Mouse (Mus musculus) lung, adult 2 months (tissue): ENCODE results near the gene Rex1bd. TPM values are rescaled to one million over a fixed set of nuclear protein-coding genes. Genes with fewer than 3 reads are reported as not detected.

ENCODE experiments used
- DNase-seq: peaks from one replicate; pipeline ENCODE4 v3.0.0; 2022
- H3K4me1 ChIP-seq: fragments of 200-500 bp; 2 replicates; pipeline ENCODE4 v1.6.1; 2011; ENCODE audit warnings: low read length; ENCODE audit not compliant: control insufficient read depth, insufficient read depth
- H3K4me3 ChIP-seq: fragments of 200-500 bp; replicated peaks from 2 replicates; pipeline ENCODE3; 2011; ENCODE audit warnings: low read depth, mild to moderate bottlenecking, control low read depth, low read length; ENCODE audit errors: extremely low read depth
- CTCF ChIP-seq: fragments of 200-500 bp; IDR thresholded peaks from 2 replicates; pipeline ENCODE4 v1.5.1; 2011; ENCODE audit warnings: mild to moderate bottlenecking, low read length, control low read depth; ENCODE audit not compliant: insufficient read depth
- POLR2A ChIP-seq: fragments of 200-500 bp; IDR thresholded peaks from 2 replicates; pipeline ENCODE4 v1.6.1; 2011; ENCODE audit warnings: low read depth, mild to moderate bottlenecking, control low read depth, low read length, borderline replicate concordance; ENCODE audit errors: extremely low read depth
- WGBS: fragments of 180-500 bp; shearing (Covaris S2); methylation state at CpG from one replicate; pipeline ENCODE4 v1.1.7; 2018; 5-methylcytosine and 5-hydroxymethylcytosine counted together
- polyA plus RNA-seq: library from polyadenylated mRNA; depleted of rRNA; stranded (reverse); fragments of >200 nt; gene quantifications from 2 replicates; pipeline ENCODE4 v1.2.3, GENCODE M21; 2012; rRNA removed

The Rex1bd gene
- 145 and 178 TPM in 2 replicates for polyA plus RNA-seq

GRCm38 (mm10) chr8:70506328-70507026 is at the start of gene Rex1bd:
Gene Rex1bd (minus strand): TSS chr8:70506752.
- peak; percentile 52; the same call in 1 of the 2 replicates for TF ChIP-seq POLR2A
- peak; percentile 43; the same call in 1 of the 2 replicates for TF ChIP-seq CTCF
- Histone ChIP-seq H3K4me3 (peak within 1 kb of the TSS; percentile 51), H3K4me1 (peaks cover 19% of the 10 kb centered on the region)
- WGBS, result 5% methylated on average over 40 of the region's 40 CpGs
- peak; percentile 93 for DNase-seq

DNA sequence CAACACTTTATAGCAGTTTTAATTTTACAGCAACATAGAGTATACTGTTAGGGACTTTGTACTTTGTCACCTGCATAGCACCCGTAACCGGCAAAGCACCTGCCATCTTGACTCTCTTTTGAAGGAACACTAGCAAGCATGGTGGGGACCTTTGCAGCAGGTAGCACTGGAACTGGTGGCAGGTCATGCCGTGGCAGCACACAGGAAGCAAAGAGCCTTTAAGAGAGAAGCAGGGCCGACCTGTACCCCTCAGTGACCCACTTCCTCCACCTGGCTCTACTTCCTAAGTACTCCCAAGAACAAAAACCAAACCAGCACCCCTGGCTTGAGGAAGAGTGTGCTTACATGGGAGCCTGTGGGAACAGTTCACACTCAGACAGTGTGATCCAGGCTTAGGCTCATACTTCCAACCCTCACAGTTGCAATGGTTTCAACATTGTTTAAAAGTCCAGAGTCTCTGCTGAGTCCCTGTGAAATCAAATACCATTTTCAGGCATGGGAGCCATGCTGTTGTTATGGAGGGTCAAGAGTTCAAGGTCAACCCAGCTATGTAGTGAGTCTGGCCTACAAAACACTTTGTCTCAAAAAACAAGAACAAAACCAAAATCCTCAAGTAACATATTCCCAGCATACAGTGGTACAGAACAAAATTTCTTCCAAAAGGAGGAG is 48.7 kb upstream of the Rex1bd start:
- Histone ChIP-seq H3K4me3 (no peak overlapping the region), H3K4me1 (peaks cover 42% of the 10 kb centered on the region)
- WGBS, result 76% methylated on average over 4 of the region's 4 CpGs
- no peak for TF ChIP-seq CTCF
- no peak for TF ChIP-seq POLR2A
- DNase-seq, result no peak

DNA sequence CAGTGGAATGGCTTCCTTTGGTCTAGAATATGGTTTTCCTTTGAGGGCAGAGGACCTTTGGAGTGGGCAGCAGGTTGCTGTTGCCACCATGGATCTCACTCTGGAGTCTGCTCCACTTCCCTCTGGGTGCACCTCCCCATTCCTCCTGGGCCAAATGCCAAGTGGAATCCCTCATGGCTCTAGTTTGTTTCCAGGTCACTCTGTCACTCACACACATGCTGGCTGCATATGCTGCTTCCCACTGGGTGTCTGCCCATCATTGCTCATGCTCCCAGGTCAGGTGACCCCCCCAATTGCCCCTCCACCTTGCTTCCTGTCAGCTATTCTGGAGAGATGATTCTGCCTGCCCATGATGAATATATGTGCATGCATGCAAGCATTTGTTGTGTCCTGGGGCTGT is 47.2 kb upstream of the Rex1bd start:
- Histone ChIP-seq H3K4me1 (peaks cover 36% of the 10 kb centered on the region), H3K4me3 (no peak overlapping the region)
- TF ChIP-seq POLR2A (no peak), CTCF (no peak)
- DNase-seq, result no peak

DNA sequence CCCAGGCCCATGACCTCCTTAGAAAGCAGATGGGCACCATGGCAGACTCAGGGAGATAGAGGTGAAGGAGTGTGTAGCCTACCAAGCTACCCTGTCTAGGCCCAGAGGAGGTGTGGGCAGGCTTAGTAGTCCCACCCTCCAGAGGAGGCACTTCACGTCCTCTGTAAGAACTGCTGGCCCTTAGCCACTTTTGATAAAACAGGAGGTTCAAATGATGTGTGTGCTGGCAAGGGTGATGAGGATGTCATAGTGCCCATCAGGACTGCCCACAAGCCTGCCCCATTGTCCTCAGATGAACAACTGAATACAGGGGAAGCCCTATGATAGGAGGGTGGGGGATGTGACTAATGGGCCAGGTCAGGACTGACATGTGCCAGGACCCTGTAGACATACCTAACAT is 46.3 kb upstream of the Rex1bd start:
- TF ChIP-seq CTCF, result no peak
- TF ChIP-seq POLR2A, result no peak
- 21% methylated on average over 1 of the region's 1 CpGs for WGBS
- Histone ChIP-seq H3K4me3 (no peak overlapping the region), H3K4me1 (peaks cover 35% of the 10 kb centered on the region)
- no peak for DNase-seq

DNA sequence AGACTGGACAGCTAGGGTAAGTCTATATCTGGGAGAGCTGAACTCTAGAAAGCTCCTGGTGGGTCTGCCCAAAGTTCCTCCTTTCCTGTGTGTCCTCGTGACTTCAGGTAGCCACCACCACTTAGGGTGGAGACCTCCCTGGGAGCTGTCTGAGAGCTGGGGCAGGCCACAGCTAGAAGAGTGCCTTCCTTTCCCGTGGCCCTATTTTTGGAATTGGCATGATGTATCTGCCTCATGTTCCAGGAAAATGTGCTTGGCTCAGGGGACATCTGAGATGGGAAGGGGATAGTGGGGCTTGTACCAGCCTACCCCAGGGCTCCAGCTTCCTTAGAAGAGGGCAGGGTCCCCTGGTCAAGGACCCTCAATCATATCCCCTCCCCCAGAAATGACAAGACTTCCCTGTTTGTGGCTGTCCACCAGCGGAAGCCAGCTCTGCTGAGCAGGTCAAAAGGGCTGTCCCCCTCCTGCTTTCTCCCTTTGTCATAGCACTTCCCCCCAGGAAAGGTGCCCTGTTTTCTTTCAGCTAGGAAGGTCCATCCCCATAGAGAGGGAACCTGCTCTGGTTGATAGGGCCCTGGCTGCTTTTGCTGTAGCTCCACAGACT is 45.1 kb upstream of the Rex1bd start:
- no peak for TF ChIP-seq POLR2A
- TF ChIP-seq CTCF, result no peak
- Histone ChIP-seq H3K4me1 (peaks cover 35% of the 10 kb centered on the region), H3K4me3 (no peak overlapping the region)
- 16% methylated on average over 3 of the region's 3 CpGs for WGBS
- DNase-seq, result no peak

DNA sequence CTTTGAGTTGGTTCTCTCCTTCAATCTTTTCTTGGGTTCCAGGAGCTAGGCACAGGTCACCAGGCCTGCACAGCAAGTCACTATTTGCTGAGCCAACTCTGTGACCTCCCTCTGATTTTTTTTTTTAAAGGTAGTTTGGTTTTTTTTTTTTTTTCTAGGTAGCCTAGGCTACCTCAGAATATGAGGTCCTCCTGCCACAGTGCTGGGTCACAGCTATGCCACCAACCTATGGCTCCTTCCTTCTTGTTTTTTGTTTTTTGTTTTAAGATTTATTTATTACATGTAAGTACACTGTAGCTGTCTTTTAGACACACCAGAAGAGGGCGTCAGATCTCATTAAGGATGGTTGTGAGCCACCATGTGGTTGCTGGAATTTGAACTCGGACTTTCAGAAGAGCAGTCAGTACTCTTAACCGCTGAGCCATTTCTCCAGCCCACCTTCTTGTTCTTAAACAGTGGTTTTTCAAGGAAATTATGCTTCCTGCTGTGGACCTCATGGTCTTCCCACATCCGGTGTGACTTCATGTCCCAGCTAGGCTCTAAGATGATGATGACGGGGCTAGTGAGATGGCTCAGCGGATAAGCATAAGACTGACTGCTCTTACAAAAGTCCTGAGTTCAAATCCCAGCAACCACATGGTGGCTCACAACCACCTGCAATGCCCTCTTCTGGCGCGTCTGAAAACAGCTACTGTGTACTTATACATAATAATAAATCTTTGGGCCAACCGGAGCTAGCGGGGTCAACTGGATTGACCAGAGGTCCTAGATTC is 43.0 kb upstream of the Rex1bd start:
- no peak for DNase-seq
- no peak overlapping the region for H3K4me3 ChIP-seq
- 86% methylated on average over 10 of the region's 10 CpGs for WGBS
- H3K4me1 ChIP-seq, result peaks cover 40% of the 10 kb centered on the region
- TF ChIP-seq POLR2A, result no peak

DNA sequence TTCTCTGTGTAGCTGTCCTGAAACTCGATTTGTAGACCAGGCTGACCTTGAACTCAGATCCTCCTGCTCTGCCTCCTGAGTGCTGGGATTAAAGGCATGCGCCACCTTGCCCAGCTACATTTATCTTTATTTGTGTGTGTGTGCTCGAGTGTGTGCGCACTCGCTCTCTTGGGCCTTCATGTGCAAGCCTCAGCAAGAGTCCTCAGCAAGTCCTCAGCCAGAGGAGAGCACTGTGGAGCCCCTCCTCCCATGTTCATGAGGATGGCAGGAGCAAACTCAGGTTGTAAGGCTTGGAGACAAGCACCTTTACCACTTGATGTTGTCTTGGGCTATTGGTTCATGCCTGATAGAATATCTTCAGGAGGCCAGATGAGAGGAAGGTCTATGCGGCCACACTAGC is 41.2 kb upstream of the Rex1bd start:
- H3K4me3 ChIP-seq, result no peak overlapping the region
- DNase-seq, result no peak
- 79% methylated on average over 6 of the region's 6 CpGs for WGBS
- TF ChIP-seq CTCF, result no peak
- no peak for TF ChIP-seq POLR2A
- peaks cover 35% of the 10 kb centered on the region for H3K4me1 ChIP-seq

DNA sequence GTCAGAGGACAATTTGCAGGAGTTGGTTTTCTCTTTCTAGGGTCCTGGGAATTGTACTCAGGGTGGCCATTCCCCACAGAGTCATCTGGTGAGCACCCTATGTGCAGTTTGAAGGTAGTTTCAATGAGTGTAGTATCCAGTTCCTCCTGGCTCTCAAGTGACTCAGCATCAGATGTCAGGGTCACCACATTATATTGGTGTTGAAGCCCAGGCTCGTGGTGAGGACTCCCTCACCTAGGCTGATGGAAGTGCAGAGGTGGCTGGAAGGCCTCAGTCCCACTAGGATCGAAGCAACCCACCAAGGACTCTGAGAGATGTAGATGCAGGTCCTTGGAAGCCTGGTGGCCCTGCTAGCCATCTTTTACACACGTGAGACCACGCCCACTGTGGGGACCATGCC is 39.9 kb upstream of the Rex1bd start:
- TF ChIP-seq CTCF (no peak), POLR2A (no peak)
- Histone ChIP-seq H3K4me1 (peaks cover 24% of the 10 kb centered on the region), H3K4me3 (no peak overlapping the region)
- WGBS, result 74% methylated on average over 4 of the region's 4 CpGs
- no peak for DNase-seq

GRCm38 (mm10) chr8:70544200-70544687 is 37.7 kb upstream of the Rex1bd start:
- Histone ChIP-seq H3K4me1 (peaks cover 29% of the 10 kb centered on the region), H3K4me3 (no peak overlapping the region)
- WGBS, result 13% methylated on average over 6 of the region's 6 CpGs
- no peak for DNase-seq
- TF ChIP-seq POLR2A (no peak), CTCF (peak; percentile 46)
